Mouse (Mus musculus): ENCODE results near the gene Chd9. TPM values are rescaled to one million over a fixed set of nuclear protein-coding genes. Genes with fewer than 3 reads are reported as not detected.

The Chd9 gene
- total RNA-seq, 2 experiments from 2014 or later, result 65.7 to 80.1 TPM

GRCm38 (mm10) chr8:90839725-90840714, 11.9 kb downstream of the Chd9 start:
- no peak for DNase-seq

GRCm38 (mm10) chr8:90841321-90841720, 13.2 kb downstream of the Chd9 start:
- no peak for DNase-seq

- DNase-seq, result no peak
Measured at GRCm38 (mm10) chr8:90843127-90843526, 15.0 kb downstream of the Chd9 start.

GRCm38 (mm10) chr8:90844179-90844967, 16.2 kb downstream of the Chd9 start:
- DNase-seq, result no peak

- no peak for DNase-seq
Measured at GRCm38 (mm10) chr8:90847980-90848379, 19.8 kb downstream of the Chd9 start.

GRCm38 (mm10) chr8:90849462-90850050, 21.4 kb downstream of the Chd9 start:
- no peak for DNase-seq

- DNase-seq, result no peak
Measured at GRCm38 (mm10) chr8:90851544-90851943, 23.4 kb downstream of the Chd9 start.

GRCm38 (mm10) chr8:90853971-90854670, 26.0 kb downstream of the Chd9 start:
- no peak for DNase-seq

GRCm38 (mm10) chr8:90854671-90855161, 26.6 kb downstream of the Chd9 start:
- DNase-seq, result peak; percentile 66

- DNase-seq, result no peak
Measured at GRCm38 (mm10) chr8:90856171-90856570, 28.0 kb downstream of the Chd9 start.

GRCm38 (mm10) chr8:90856952-90857351, 28.8 kb downstream of the Chd9 start:
- no peak for DNase-seq

GRCm38 (mm10) chr8:90858071-90858470, 29.9 kb downstream of the Chd9 start:
- DNase-seq, result no peak

- peak; percentile 58 for DNase-seq
Measured at GRCm38 (mm10) chr8:90861266-90861944, 33.3 kb downstream of the Chd9 start.

- peak; percentile 77 for DNase-seq
Measured at GRCm38 (mm10) chr8:90862038-90862437, 33.9 kb downstream of the Chd9 start.

- DNase-seq, result no peak
Measured at GRCm38 (mm10) chr8:90867061-90867460, 38.9 kb downstream of the Chd9 start.

GRCm38 (mm10) chr8:90867911-90868310, 39.8 kb downstream of the Chd9 start:
- no peak for DNase-seq

GRCm38 (mm10) chr8:90868334-90868733, 40.2 kb downstream of the Chd9 start:
- DNase-seq, result no peak

GRCm38 (mm10) chr8:90869071-90869919, 41.1 kb downstream of the Chd9 start:
- DNase-seq, result peak; percentile 91

GRCm38 (mm10) chr8:90869920-90870777, 42.0 kb downstream of the Chd9 start:
- no peak for DNase-seq

All from adrenal gland, postnatal 10 days (tissue).